ENCODE assay signal across 25 mouse cellular contexts in the genomic region with DNA sequence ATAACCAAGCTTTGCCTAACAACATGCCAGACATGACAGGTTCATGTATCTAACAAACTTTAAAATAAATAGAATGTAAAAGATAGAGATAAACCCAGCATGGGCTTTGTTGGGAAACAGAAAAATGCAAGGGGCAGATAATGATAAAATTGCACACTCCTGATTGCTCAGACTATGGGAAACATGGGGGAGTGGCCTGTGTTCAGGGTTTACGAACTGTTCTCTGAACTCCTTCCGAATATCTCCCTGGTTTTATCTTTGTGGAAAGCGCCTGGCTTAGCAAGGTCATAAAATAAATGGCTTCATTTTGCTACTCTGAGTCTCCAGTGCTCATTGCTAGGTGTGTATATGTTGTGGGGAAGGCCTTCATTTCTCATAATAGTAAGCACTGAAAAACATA.
"Had no signal": no experiment of that assay in that cellular context is flagged by ENCODE, and none has a peak within 500 bp of the region (broad histone marks: within the 10 kb centered on the region; RNA-seq: fewer than 3 reads in every experiment).

No protein-coding gene starts in this region.

- H3K4me3 ChIP-seq: heart, embryonic 10.5 days; heart, embryonic 12.5 days; hindbrain, embryonic 10.5 days; hindbrain, embryonic 13.5 days; hindbrain, embryonic 15.5 days; kidney, embryonic 15.5 days; layer of hippocampus, adult 2 months; left cerebral cortex, adult 2 months; limb, embryonic 12.5 days; liver, embryonic 13.5 days had no signal

- H3K27ac ChIP-seq: heart, embryonic 10.5 days; hindbrain, embryonic 10.5 days; hindbrain, embryonic 13.5 days; hindbrain, embryonic 15.5 days; hindbrain, postnatal 0 days; kidney, postnatal 0 days; layer of hippocampus, adult 2 months; left cerebral cortex, adult 2 months; limb, embryonic 12.5 days; liver, embryonic 13.5 days had no signal

- H3K4me2 ChIP-seq: heart, embryonic 12.5 days; hindbrain, embryonic 13.5 days; hindbrain, embryonic 15.5 days; kidney, embryonic 15.5 days; limb, embryonic 12.5 days; liver, embryonic 11.5 days; liver, embryonic 13.5 days had no signal

- H3K27me3 ChIP-seq: heart, embryonic 12.5 days; hindbrain, embryonic 13.5 days; hindbrain, embryonic 15.5 days; kidney, embryonic 15.5 days; limb, embryonic 12.5 days; liver, embryonic 13.5 days had no signal

- ATAC-seq: forebrain, postnatal 0 days; hindbrain, postnatal 0 days had no signal

- H3K4me1 ChIP-seq: heart, embryonic 10.5 days; hindbrain, embryonic 10.5 days; hindbrain, embryonic 13.5 days; hindbrain, embryonic 15.5 days; liver, embryonic 13.5 days had no signal

- H3K9ac ChIP-seq: forebrain, postnatal 0 days; heart, embryonic 12.5 days; hindbrain, embryonic 13.5 days; hindbrain, embryonic 15.5 days; kidney, embryonic 15.5 days; limb, embryonic 12.5 days; liver, embryonic 13.5 days had no signal

- DNase-seq: forebrain, postnatal 0 days; gastrocnemius, postnatal 14 days; heart, adult 18-20 months; heart, postnatal 10 days; heart, postnatal 4 days; kidney, adult 11 months; kidney, adult 2 months; kidney, adult 9 months; kidney, postnatal 14 days; kidney, postnatal 36 days; left cerebral cortex, postnatal 4 days; liver; liver, embryonic 13.5 days had no signal

- H3K36me3 ChIP-seq: hindbrain, embryonic 10.5 days had no signal

- H3K9me3 ChIP-seq: heart, embryonic 10.5 days; heart, embryonic 12.5 days; hindbrain, embryonic 10.5 days; hindbrain, embryonic 13.5 days; hindbrain, embryonic 15.5 days; kidney, embryonic 15.5 days; limb, embryonic 12.5 days; liver, embryonic 13.5 days had no signal
